Mouse (Mus musculus): Measurements from ENCODE around the gene Sgta. TPM values are rescaled to one million over a fixed set of nuclear protein-coding genes. Genes with fewer than 3 reads are reported as not detected.

The Sgta gene
- polyA plus RNA-seq, 1 experiment = 228 TPM

DNA sequence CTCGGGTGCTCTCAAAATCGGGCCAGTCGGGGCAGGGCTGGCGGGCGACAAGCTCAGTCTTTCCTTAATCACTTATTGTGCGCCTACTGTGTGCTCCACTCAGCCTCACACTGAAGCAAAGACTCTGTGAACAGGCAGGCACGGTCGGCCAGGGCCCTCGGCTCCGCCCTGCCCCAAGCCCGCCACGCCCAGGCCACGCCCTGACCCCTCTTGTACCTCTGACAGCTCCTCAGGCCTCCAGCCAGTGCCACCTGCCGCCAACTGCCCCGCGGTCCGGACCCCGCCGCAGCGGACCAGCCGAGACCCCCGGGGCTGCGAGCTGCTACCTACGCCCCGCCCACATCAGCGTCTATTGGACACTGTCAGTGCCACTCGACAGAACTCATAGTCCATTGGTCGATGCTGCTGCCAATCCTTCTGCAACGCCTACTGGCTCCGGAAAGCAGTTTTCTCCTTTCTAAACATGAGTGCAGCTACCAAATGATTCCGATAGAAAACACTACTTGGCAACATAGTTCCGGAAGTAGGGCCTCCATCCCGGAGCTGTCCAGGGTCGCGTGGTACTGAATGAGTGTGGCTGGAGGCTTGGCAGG is 22.9 kb downstream of the Sgta start, which contains the start of gene Slc39a3:
Gene Slc39a3 (minus strand): TSS at position 439 of the 593 bp plus-strand sequence.
- H3K4me1 ChIP-seq (ENCODE audit: control insufficient read depth, insufficient read depth, low read length) = peaks cover 4% of the 10 kb centered on the region; the same call in 1 of the 2 replicates
- no peak within 1 kb of the TSS for H3K27ac ChIP-seq (ENCODE audit: insufficient read depth, low read length)
- H3K4me3 ChIP-seq (ENCODE audit: insufficient read depth, low read length) = peak within 1 kb of the TSS; percentile 66
- TF ChIP-seq CTCF (IDR thresholded peaks at IDR 0.05; ENCODE audit: extremely low read depth, insufficient read depth, low read length) = no peak
- no peak; the same call in 1 of the 2 replicates for TF ChIP-seq POLR2A (IDR thresholded peaks at IDR 0.05; ENCODE audit: extremely low read depth, insufficient read depth, low read length)

DNA sequence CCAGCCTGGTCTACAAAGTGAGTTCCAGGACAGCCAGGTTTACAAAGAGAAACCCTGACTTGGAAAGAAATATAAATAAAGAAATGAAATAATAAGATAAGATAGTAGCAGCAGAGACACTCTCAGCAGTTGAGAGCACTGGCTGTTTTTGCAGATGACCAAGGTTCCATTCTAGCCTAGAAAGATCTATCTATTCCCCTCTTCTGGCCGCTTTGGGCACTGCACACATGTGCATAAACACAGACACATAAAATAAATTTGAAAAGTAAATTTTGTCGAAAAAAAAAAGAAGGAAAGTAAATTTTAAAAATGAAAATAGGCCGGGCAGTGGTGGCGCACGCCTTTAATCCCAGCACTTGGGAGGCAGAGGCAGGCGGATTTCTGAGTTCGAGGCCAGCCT is 23.7 kb downstream of the Sgta start:
- Histone ChIP-seq H3K4me3 (ENCODE audit: insufficient read depth, low read length) (no peak overlapping the region; the same call in 1 of the 2 replicates), H3K4me1 (ENCODE audit: control insufficient read depth, insufficient read depth, low read length) (peaks cover 4% of the 10 kb centered on the region; the same call in 1 of the 2 replicates), H3K27ac (ENCODE audit: insufficient read depth, low read length) (no peak overlapping the region)
- TF ChIP-seq POLR2A (IDR thresholded peaks at IDR 0.05; ENCODE audit: extremely low read depth, insufficient read depth, low read length) (no peak), CTCF (IDR thresholded peaks at IDR 0.05; ENCODE audit: extremely low read depth, insufficient read depth, low read length) (0 out of 2 replicates have a peak, but pooled peaks have one; percentile 8)

DNA sequence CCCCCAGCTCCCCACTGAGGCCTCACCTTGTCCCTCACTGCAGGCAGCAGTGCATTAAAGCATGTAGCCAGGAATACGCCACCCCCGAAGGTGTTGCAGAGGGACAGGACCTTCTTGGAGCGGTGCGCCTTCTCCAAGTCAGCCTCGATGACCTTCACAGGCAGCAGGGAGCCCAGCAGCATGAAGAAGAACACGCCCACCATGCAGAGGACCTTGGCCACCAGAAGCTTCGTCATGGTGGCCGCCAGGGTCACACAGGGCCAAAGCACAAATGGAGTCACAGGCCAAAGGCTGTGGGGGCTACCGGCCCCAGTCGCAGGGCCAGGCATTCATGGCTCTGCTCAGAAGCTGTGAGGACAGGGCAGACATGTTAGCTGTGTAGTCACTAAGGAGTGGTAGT is 26.4 kb downstream of the Sgta start:
- Histone ChIP-seq H3K27ac (ENCODE audit: insufficient read depth, low read length) (no peak overlapping the region), H3K4me3 (ENCODE audit: insufficient read depth, low read length) (no peak overlapping the region), H3K4me1 (ENCODE audit: control insufficient read depth, insufficient read depth, low read length) (peaks cover 4% of the 10 kb centered on the region; the same call in 1 of the 2 replicates)
- no peak for TF ChIP-seq CTCF (IDR thresholded peaks at IDR 0.05; ENCODE audit: extremely low read depth, insufficient read depth, low read length)
- TF ChIP-seq POLR2A (IDR thresholded peaks at IDR 0.05; ENCODE audit: extremely low read depth, insufficient read depth, low read length) = no peak

- Histone ChIP-seq H3K4me3 (ENCODE audit: insufficient read depth, low read length) (no peak overlapping the region), H3K4me1 (ENCODE audit: control insufficient read depth, insufficient read depth, low read length) (peaks cover 3% of the 10 kb centered on the region), H3K27ac (ENCODE audit: insufficient read depth, low read length) (no peak overlapping the region)
- TF ChIP-seq CTCF (IDR thresholded peaks at IDR 0.05; ENCODE audit: extremely low read depth, insufficient read depth, low read length) (no peak), POLR2A (IDR thresholded peaks at IDR 0.05; ENCODE audit: extremely low read depth, insufficient read depth, low read length) (no peak)
These were observed 30.9 kb downstream of the Sgta start for GRCm38 (mm10) chr10:81029031-81029430.

GRCm38 (mm10) chr10:81028219-81028618 is 31.8 kb downstream of the Sgta start:
- TF ChIP-seq POLR2A (IDR thresholded peaks at IDR 0.05; ENCODE audit: extremely low read depth, insufficient read depth, low read length) (no peak), CTCF (IDR thresholded peaks at IDR 0.05; ENCODE audit: extremely low read depth, insufficient read depth, low read length) (no peak)
- H3K4me3 ChIP-seq (ENCODE audit: insufficient read depth, low read length) = no peak overlapping the region
- H3K27ac ChIP-seq (ENCODE audit: insufficient read depth, low read length) = no peak overlapping the region
- peaks cover 3% of the 10 kb centered on the region for H3K4me1 ChIP-seq (ENCODE audit: control insufficient read depth, insufficient read depth, low read length)

GRCm38 (mm10) chr10:81027331-81027730 is 32.6 kb downstream of the Sgta start:
- peaks cover 3% of the 10 kb centered on the region for H3K4me1 ChIP-seq (ENCODE audit: control insufficient read depth, insufficient read depth, low read length)
- H3K4me3 ChIP-seq (ENCODE audit: insufficient read depth, low read length) = no peak overlapping the region
- no peak for TF ChIP-seq POLR2A (IDR thresholded peaks at IDR 0.05; ENCODE audit: extremely low read depth, insufficient read depth, low read length)
- TF ChIP-seq CTCF (IDR thresholded peaks at IDR 0.05; ENCODE audit: extremely low read depth, insufficient read depth, low read length) = no peak
- H3K27ac ChIP-seq (ENCODE audit: insufficient read depth, low read length) = peak overlapping the region; percentile 38; the same call in 1 of the 2 replicates

GRCm38 (mm10) chr10:81026857-81027256 is 33.1 kb downstream of the Sgta start:
- Histone ChIP-seq H3K4me1 (ENCODE audit: control insufficient read depth, insufficient read depth, low read length) (peaks cover 6% of the 10 kb centered on the region), H3K27ac (ENCODE audit: insufficient read depth, low read length) (no peak overlapping the region; the same call in 1 of the 2 replicates), H3K4me3 (ENCODE audit: insufficient read depth, low read length) (no peak overlapping the region)
- TF ChIP-seq POLR2A (IDR thresholded peaks at IDR 0.05; ENCODE audit: extremely low read depth, insufficient read depth, low read length) (no peak), CTCF (IDR thresholded peaks at IDR 0.05; ENCODE audit: extremely low read depth, insufficient read depth, low read length) (no peak)

DNA sequence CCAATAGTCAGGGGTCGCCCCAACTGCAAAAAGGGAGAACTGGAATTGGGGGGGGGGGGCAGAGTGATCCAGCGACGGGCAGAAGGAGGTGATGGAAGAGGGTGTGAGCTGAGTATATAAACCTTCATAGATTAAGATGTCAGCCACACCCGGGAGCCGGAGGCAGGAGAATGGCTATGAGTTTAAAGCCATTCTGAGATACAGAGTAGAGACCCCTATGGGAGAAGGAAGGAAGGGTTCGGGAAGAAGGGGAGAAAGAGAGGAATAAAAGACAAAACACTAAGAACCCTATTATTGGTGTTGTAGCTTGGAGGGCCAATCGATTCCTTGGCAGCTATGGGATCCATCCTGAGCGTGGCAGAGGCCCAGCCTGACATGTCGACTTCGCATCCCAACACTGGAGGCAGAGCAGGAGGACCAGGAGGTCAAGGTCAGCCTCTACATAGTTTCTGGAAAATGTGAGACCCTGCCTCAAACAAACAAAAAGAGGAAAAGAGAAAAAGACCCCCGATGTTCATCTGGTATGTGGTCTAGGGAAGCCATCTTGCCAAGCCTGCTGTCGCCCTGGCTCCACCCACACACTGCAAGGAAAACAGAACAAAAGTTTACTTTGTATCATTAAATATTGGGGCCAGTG is 34.2 kb downstream of the Sgta start, which contains the start of gene Diras1:
Gene Diras1 (minus strand): TSS at position 24 of the 637 bp plus-strand sequence.
- Histone ChIP-seq H3K27ac (ENCODE audit: insufficient read depth, low read length) (peak within 1 kb of the TSS; percentile 92), H3K4me3 (ENCODE audit: insufficient read depth, low read length) (peak within 1 kb of the TSS; percentile 71), H3K4me1 (ENCODE audit: control insufficient read depth, insufficient read depth, low read length) (peaks cover 6% of the 10 kb centered on the region)
- TF ChIP-seq POLR2A (IDR thresholded peaks at IDR 0.05; ENCODE audit: extremely low read depth, insufficient read depth, low read length) (no peak), CTCF (IDR thresholded peaks at IDR 0.05; ENCODE audit: extremely low read depth, insufficient read depth, low read length) (no peak)

GRCm38 (mm10) chr10:81025047-81025621 is 34.8 kb downstream of the Sgta start:
- TF ChIP-seq CTCF (IDR thresholded peaks at IDR 0.05; ENCODE audit: extremely low read depth, insufficient read depth, low read length) = no peak
- peak; percentile 39; the same call in 1 of the 2 replicates for TF ChIP-seq POLR2A (IDR thresholded peaks at IDR 0.05; ENCODE audit: extremely low read depth, insufficient read depth, low read length)
- H3K4me1 ChIP-seq (ENCODE audit: control insufficient read depth, insufficient read depth, low read length) = peaks cover 6% of the 10 kb centered on the region
- H3K4me3 ChIP-seq (ENCODE audit: insufficient read depth, low read length) = peak overlapping the region; percentile 71
- peak overlapping the region; percentile 92 for H3K27ac ChIP-seq (ENCODE audit: insufficient read depth, low read length)
